Mouse (Mus musculus) kidney, postnatal 0 days (tissue): ENCODE measurements around the gene Wnk4. TPM values are rescaled to one million over a fixed set of nuclear protein-coding genes. Genes with fewer than 3 reads are reported as not detected.
"Not testable (repeated sequence)": the region's sequence is repeated elsewhere in the genome, so short reads cannot be mapped to it uniquely, and the experiment has no call there.

Experiments
- ATAC-seq: fragments of 200-750 bp; cut with Nextera tagmentation; replicated peaks from 2 replicates; pipeline ENCODE4 v1.8.0; 2017; ENCODE audit warnings: low read depth, moderate number of reproducible peaks, moderate TSS enrichment, moderate library complexity; ENCODE audit not compliant: low FRiP score
- DNase-seq: peaks from one replicate; pipeline ENCODE4 v3.0.0-alpha.2; 2016; ENCODE audit warnings: low spot score
- H3K27ac ChIP-seq: fragments of 300-500 bp; sonication (generic); 2 replicates; pipeline ENCODE4 v1.5.1; 2014; ENCODE audit warnings: mild to moderate bottlenecking
- H3K27me3 ChIP-seq: fragments of 300-500 bp; sonication (generic); 2 replicates; pipeline ENCODE4 v1.6.1; 2014; ENCODE audit warnings: low read length, mixed read lengths; ENCODE audit not compliant: insufficient read depth
- H3K36me3 ChIP-seq: fragments of 300-500 bp; sonication (generic); 2 replicates; pipeline ENCODE4 v1.6.1; 2014; ENCODE audit warnings: low read length, mixed read lengths; ENCODE audit not compliant: insufficient read depth
- H3K4me1 ChIP-seq: fragments of 300-500 bp; sonication (generic); replicated peaks from 2 replicates; pipeline ENCODE4 v1.6.1; 2014; ENCODE audit warnings: antibody characterized with exemption, low read length, mixed read lengths; ENCODE audit not compliant: insufficient read depth
- H3K4me2 ChIP-seq: fragments of 300-500 bp; sonication (generic); 2 replicates; pipeline ENCODE4 v1.6.1; 2014; ENCODE audit warnings: mild to moderate bottlenecking, low read length, moderate library complexity, mixed read lengths
- H3K4me3 ChIP-seq: fragments of 300-500 bp; sonication (generic); replicated peaks from 2 replicates; pipeline ENCODE4 v1.5.1; 2014; ENCODE audit warnings: low read depth, low read length
- H3K9ac ChIP-seq: fragments of 300-500 bp; sonication (generic); 2 replicates; pipeline ENCODE4 v1.6.1; 2014; ENCODE audit warnings: low read depth, low read length
- H3K9me3 ChIP-seq: fragments of 300-500 bp; sonication (generic); replicated peaks from 2 replicates; pipeline ENCODE4 v1.6.1; 2016; ENCODE audit warnings: low read length, inconsistent platforms, mixed read lengths
- CTCF ChIP-seq: IDR thresholded peaks from 2 replicates; pipeline ENCODE4 v1.5.1; 2016; ENCODE audit warnings: antibody characterized with exemption, low read depth, mild to moderate bottlenecking, moderate library complexity
- WGBS: fragments of 180-500 bp; shearing (Covaris S2); extraction: QIAGEN DNeasy Blood & Tissue Kit; methylation state at CpG from one replicate; pipeline ENCODE4 v1.1.7; 2014; 5-methylcytosine and 5-hydroxymethylcytosine counted together
- polyA plus RNA-seq: library from polyadenylated mRNA; unstranded; fragments of >200 nt; fragmentation: Nextera tagmentation; extraction: Ambion mirVana; gene quantifications from 2 replicates; pipeline ENCODE4 v1.2.1, GENCODE M21; 2015

The Wnk4 gene
- polyA plus RNA-seq, 1 experiment from 2014 or later: 48.8 TPM

DNA sequence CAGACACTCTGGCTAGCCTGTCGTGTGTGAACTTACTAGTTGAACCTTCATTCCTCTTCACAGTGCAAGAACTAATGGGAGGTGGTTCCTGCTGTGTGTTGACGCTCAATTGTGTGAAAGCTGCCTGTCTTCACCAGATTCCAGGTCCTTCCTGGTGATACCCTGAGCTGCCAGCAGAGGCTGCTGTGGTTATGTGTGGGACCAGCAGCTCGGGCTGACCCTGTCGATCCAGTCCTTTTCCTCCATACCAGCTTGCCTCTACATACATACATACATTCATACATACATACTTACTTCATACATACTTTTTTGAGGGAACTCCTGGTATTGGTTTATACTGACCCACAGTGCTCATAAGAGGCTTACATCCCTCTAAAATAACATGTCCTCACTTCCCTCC is 63.2 kb downstream of the Wnk4 start:
- Histone ChIP-seq H3K27ac (no peak overlapping the region), H3K4me2 (no peak overlapping the region), H3K36me3 (peaks cover 49% of the 10 kb centered on the region), H3K4me3 (no peak overlapping the region), H3K4me1 (no peaks in the 10 kb centered on the region), H3K27me3 (no peaks in the 10 kb centered on the region), H3K9me3 (no peaks in the 10 kb centered on the region), H3K9ac (no peak overlapping the region)
- 8% methylated on average over 4 of the region's 4 CpGs for WGBS
- ATAC-seq: peak; percentile 45
- TF ChIP-seq CTCF: peak; percentile 96
- DNase-seq: peak; percentile 89

DNA sequence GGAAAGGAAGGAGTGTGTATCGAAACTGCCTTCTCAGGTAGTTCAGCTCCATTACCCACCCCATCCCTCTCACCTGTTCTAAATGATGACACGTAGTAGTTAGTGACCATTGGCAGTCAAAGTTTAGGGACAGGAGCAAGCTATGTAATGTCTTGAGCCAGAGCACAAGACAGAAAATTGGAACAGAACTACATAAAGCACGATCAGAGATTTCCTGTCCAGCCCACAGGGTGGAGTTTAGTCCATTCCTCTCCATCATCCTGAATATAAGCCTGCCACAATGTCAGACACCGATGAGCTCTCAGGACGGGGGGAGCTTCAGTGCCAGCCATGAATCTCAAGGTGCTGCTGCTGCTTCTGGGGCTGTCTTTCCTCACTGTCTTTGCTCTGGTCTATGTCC is 64.4 kb downstream of the Wnk4 start, which contains the start of gene Aoc2:
TSS of gene Aoc2 (plus strand) at position 301 of the 400 bp plus-strand sequence.
- Histone ChIP-seq H3K4me1 (no peaks in the 10 kb centered on the region), H3K36me3 (peaks cover 39% of the 10 kb centered on the region), H3K27me3 (no peaks in the 10 kb centered on the region), H3K9ac (no peak within 1 kb of the TSS), H3K4me2 (no peak within 1 kb of the TSS), H3K4me3 (no peak within 1 kb of the TSS), H3K9me3 (no peaks in the 10 kb centered on the region), H3K27ac (no peak within 1 kb of the TSS)
- ATAC-seq (no peak), DNase-seq (no peak)
- whole genome bisulfite sequencing: 77% methylated on average over 5 of the region's 5 CpGs
- no peak for TF ChIP-seq CTCF

DNA sequence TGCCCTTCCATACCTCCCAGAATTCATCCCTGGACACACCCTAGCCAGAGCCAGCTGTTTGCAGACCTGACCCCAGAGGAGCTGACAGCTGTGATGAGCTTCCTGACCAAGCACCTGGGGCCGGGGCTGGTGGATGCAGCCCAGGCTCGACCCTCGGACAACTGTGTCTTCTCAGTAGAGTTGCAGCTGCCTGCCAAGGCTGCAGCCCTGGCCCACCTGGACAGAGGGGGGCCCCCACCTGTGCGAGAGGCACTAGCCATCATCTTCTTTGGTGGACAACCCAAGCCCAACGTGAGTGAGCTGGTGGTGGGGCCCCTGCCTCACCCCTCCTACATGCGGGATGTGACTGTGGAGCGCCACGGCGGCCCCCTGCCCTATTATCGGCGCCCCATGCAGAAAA is 64.8 kb downstream of the Wnk4 start:
- H3K4me2 ChIP-seq, H3K4me3 ChIP-seq, H3K4me1 ChIP-seq, H3K27ac ChIP-seq, H3K27me3 ChIP-seq, DNase-seq, H3K9me3 ChIP-seq, H3K9ac ChIP-seq: not testable (repeated sequence)
- 90% methylated on average over 11 of the region's 11 CpGs for WGBS
- ATAC-seq: 0 out of 2 replicates have a peak, but pooled peaks have one; percentile 11
- peaks cover 34% of the 10 kb centered on the region for H3K36me3 ChIP-seq

DNA sequence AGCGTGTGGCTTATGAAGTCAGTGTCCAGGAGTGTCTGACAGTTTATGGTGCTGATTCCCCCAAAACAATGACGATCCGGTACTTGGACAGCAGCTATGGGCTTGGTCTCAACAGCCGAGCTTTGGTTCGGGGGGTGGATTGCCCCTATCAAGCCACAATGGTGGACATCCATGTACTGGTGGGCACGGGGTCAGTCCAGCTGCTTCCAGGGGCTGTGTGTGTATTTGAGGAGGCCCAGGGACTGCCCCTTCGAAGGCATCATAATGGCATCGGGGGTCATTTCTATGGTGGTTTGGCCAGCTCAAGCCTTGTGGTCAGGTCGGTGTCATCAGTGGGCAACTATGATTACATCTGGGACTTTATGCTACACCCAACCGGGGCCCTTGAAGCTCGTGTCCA is 65.8 kb downstream of the Wnk4 start:
- no peak for DNase-seq
- Histone ChIP-seq H3K27me3 (no peaks in the 10 kb centered on the region), H3K36me3 (peaks cover 26% of the 10 kb centered on the region), H3K4me3 (no peak overlapping the region), H3K27ac (no peak overlapping the region), H3K9ac (no peak overlapping the region), H3K9me3 (no peaks in the 10 kb centered on the region), H3K4me2 (no peak overlapping the region), H3K4me1 (0 out of 2 replicates have a peak, but pooled peaks cover 3% of the 10 kb centered on the region)
- no peak for TF ChIP-seq CTCF
- 87% methylated on average over 11 of the region's 11 CpGs for WGBS
- no peak for ATAC-seq

Other genes starting within 250 kb of the Wnk4 start
- gene Naglu, start 190.6 kb upstream of the Wnk4 start, polyA plus RNA-seq: 26.5 and 28.0 TPM in 2 replicates
- 0.13 and 0.42 TPM in 2 replicates for gene Hsd17b1, start 182.2 kb upstream of the Wnk4 start, polyA plus RNA-seq
- gene Coasy, start 178.0 kb upstream of the Wnk4 start, polyA plus RNA-seq: 55.3 and 55.9 TPM in 2 replicates
- 45.7 and 46.0 TPM in 2 replicates for gene Mlx, start 173.3 kb upstream of the Wnk4 start, polyA plus RNA-seq
- gene Psmc3ip, start 165.1 kb upstream of the Wnk4 start, polyA plus RNA-seq: 23.2 and 26.4 TPM in 2 replicates
- 23.2 and 23.7 TPM in 2 replicates for gene Retreg3, start 140.7 kb upstream of the Wnk4 start, polyA plus RNA-seq
- gene Tubg1, start 140.6 kb upstream of the Wnk4 start, polyA plus RNA-seq: 48.4 and 56.7 TPM in 2 replicates
- gene Tubg2, start 104.7 kb upstream of the Wnk4 start, polyA plus RNA-seq: 4.3 and 4.9 TPM in 2 replicates
- gene Cntnap1, start 90.0 kb upstream of the Wnk4 start, polyA plus RNA-seq: 0.75 and 0.78 TPM in 2 replicates
- 14.1 and 16.6 TPM in 2 replicates for gene Plekhh3, start 89.2 kb upstream of the Wnk4 start, polyA plus RNA-seq
- gene Ccr10, start 85.1 kb upstream of the Wnk4 start, polyA plus RNA-seq: 0.36 and 0.45 TPM in 2 replicates
- 18.6 and 20.3 TPM in 2 replicates for gene Ezh1, start 34.1 kb upstream of the Wnk4 start, polyA plus RNA-seq
- 242 and 247 TPM in 2 replicates for gene Ramp2, start 14.5 kb upstream of the Wnk4 start, polyA plus RNA-seq
- gene Vps25, start 6.9 kb upstream of the Wnk4 start, polyA plus RNA-seq: 179 and 180 TPM in 2 replicates
- 1.5 and 2.0 TPM in 2 replicates for gene Cntd1, start 18.4 kb downstream of the Wnk4 start, polyA plus RNA-seq
- 209 and 211 TPM in 2 replicates for gene Coa3, start 18.5 kb downstream of the Wnk4 start, polyA plus RNA-seq
- gene Becn1, start 41.7 kb downstream of the Wnk4 start, polyA plus RNA-seq: 156 and 165 TPM in 2 replicates
- 102 and 104 TPM in 2 replicates for gene Psme3, start 55.6 kb downstream of the Wnk4 start, polyA plus RNA-seq
- 0.37 and 0.58 TPM in 2 replicates for gene Aoc2, start 64.5 kb downstream of the Wnk4 start, polyA plus RNA-seq
- gene Aoc3, start 70.0 kb downstream of the Wnk4 start, polyA plus RNA-seq: 1.8 and 2.0 TPM in 2 replicates
- gene G6pc, start 107.0 kb downstream of the Wnk4 start, polyA plus RNA-seq: 23.2 and 37.0 TPM in 2 replicates
- gene Aarsd1, start 157.0 kb downstream of the Wnk4 start, polyA plus RNA-seq: 58.4 and 66.0 TPM in 2 replicates
- 4.0 and 4.5 TPM in 2 replicates for gene Gm27029, start 164.2 kb downstream of the Wnk4 start, polyA plus RNA-seq
- gene Rundc1, start 164.5 kb downstream of the Wnk4 start, polyA plus RNA-seq: 17.9 and 19.6 TPM in 2 replicates
- 8.7 and 11.5 TPM in 2 replicates for gene Ptges3l, start 164.8 kb downstream of the Wnk4 start, polyA plus RNA-seq
- gene Rpl27, start 181.7 kb downstream of the Wnk4 start, polyA plus RNA-seq: 396 and 448 TPM in 2 replicates
- 30.0 and 30.8 TPM in 2 replicates for gene Ifi35, start 187.8 kb downstream of the Wnk4 start, polyA plus RNA-seq
- 10.3 and 11.1 TPM in 2 replicates for gene Rnd2, start 204.4 kb downstream of the Wnk4 start, polyA plus RNA-seq
- 37.7 and 38.6 TPM in 2 replicates for gene Vat1, start 205.7 kb downstream of the Wnk4 start, polyA plus RNA-seq